Mouse (Mus musculus) kidney, adult 11 months (tissue): Measurements from ENCODE around the gene Slc35d2.

Experiments used
- DNase-seq: peaks from one replicate; pipeline ENCODE4 v3.0.0; 2022

Slc35d2 gene

GRCm38 (mm10) chr13:64049535-64049934, 79.6 kb downstream of the Slc35d2 start:
- DNase-seq: no peak

GRCm38 (mm10) chr13:64048467-64048866, 80.7 kb downstream of the Slc35d2 start:
- no peak for DNase-seq
